Mouse (Mus musculus) CH12.LX (cell line): ENCODE results near the gene Gm9999.

Experiments used
- CTCF ChIP-seq, 2 experiments: IDR thresholded peaks in 1 of 2; conservative IDR thresholded peaks in 1 of 2; 2 replicates each; pipeline ENCODE4 v1.5.1; 2011 to 2012; ENCODE audit warnings: low read depth in 2 of 2, low read length in 2 of 2, improper control_type of control experiment in 1 of 2, inconsistent platforms in 1 of 2, mild to moderate bottlenecking in 1 of 2, moderate library complexity in 1 of 2
- EP300 ChIP-seq: IDR thresholded peaks from 2 replicates; pipeline ENCODE4 v1.6.1; 2011; ENCODE audit warnings: low read length, improper control_type of control experiment
- HCFC1 ChIP-seq: IDR thresholded peaks from 2 replicates; pipeline ENCODE4 v1.6.1; 2012; ENCODE audit warnings: low read depth, mild to moderate bottlenecking, inconsistent platforms, low read length, improper control_type of control experiment
- KAT2A ChIP-seq: IDR thresholded peaks from 2 replicates; pipeline ENCODE4 v1.6.1; 2012; ENCODE audit warnings: low read length, improper control_type of control experiment, inconsistent platforms; ENCODE audit not compliant: insufficient replicate concordance
- MYC ChIP-seq: IDR thresholded peaks from 2 replicates; pipeline ENCODE4 v1.6.1; 2011; ENCODE audit warnings: low read depth, mild to moderate bottlenecking, improper control_type of control experiment, low read length
- PAX5 ChIP-seq: IDR thresholded peaks from 2 replicates; pipeline ENCODE4 v1.6.1; 2012; ENCODE audit warnings: low read length, inconsistent platforms, mixed read lengths
- POLR2A ChIP-seq: IDR thresholded peaks from 2 replicates; pipeline ENCODE4 v1.6.1; 2011; ENCODE audit warnings: low read depth, mild to moderate bottlenecking, improper control_type of control experiment, low read length
- UBTF ChIP-seq: IDR thresholded peaks from 2 replicates; pipeline ENCODE4 v1.6.1; 2012; ENCODE audit warnings: low read depth, mild to moderate bottlenecking, inconsistent platforms, low read length, improper control_type of control experiment, moderate library complexity
- ZC3H11A ChIP-seq: IDR thresholded peaks from 2 replicates; pipeline ENCODE4 v1.6.1; 2012; ENCODE audit warnings: low read depth, mild to moderate bottlenecking, inconsistent platforms, low read length, improper control_type of control experiment
- ZMIZ1 ChIP-seq: IDR thresholded peaks from 2 replicates; pipeline ENCODE4 v1.6.1; 2012; ENCODE audit warnings: low read depth, mild to moderate bottlenecking, inconsistent platforms, low read length, improper control_type of control experiment

GRCm38 (mm10) chr7:47023530-47023929 is 40.1 kb downstream of the Gm9999 start:
- no peak for TF ChIP-seq HCFC1
- peak; percentile 58 to 84 for TF ChIP-seq CTCF (conservative IDR thresholded peaks at IDR 0.05 in 1 of 2, IDR thresholded peaks at IDR 0.05 in 1 of 2; ENCODE audit: low read depth in 2 of 2, low read length in 2 of 2)
- peak; percentile 77 for TF ChIP-seq ZC3H11A
- no peak for TF ChIP-seq UBTF
- no peak for TF ChIP-seq ZMIZ1
- TF ChIP-seq EP300 = no peak
- no peak for TF ChIP-seq PAX5
- no peak for TF ChIP-seq MYC
- TF ChIP-seq POLR2A = no peak
- TF ChIP-seq KAT2A = no peak
